Mouse (Mus musculus) retina, embryonic 14.5 days (tissue): ENCODE results near the gene Fbxo10.
A peak's percentile ranks its signal among the peaks of the same experiment; 100 is the strongest.
"Not testable (repeated sequence)": the region's sequence is repeated elsewhere in the genome, so short reads cannot be mapped to it uniquely, and the experiment has no call there.

ENCODE experiments used
- DNase-seq: peaks from one replicate; pipeline ENCODE4 v3.0.0-alpha.2; 2015; ENCODE audit warnings: low spot score

The Fbxo10 gene

DNA sequence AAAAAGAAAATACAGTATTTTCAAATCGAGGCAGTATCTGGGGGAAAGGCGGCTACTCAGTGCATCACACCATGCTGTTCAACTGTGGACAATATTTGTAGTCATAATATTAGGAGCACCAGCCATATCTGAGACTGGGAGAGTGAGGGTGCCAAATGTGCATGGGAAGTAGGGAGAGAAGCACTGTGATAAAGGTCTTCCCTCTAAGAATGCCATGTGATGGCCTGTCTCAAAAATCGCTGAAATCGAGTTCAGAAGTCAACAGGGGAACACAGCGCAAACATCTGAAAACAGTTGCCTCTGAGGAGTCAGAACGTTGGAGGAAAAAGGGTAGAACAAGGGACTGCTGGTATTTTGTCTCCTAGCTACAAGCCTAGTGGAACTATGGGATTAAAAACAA, 84.4 kb downstream of the Fbxo10 start:
- DNase-seq: no peak

- DNase-seq: peak; percentile 28
Observed at GRCm38 (mm10) chr4:44998071-44998470, 86.3 kb downstream of the Fbxo10 start.

GRCm38 (mm10) chr4:44994776-44995175, 89.6 kb downstream of the Fbxo10 start:
- no peak for DNase-seq

DNA sequence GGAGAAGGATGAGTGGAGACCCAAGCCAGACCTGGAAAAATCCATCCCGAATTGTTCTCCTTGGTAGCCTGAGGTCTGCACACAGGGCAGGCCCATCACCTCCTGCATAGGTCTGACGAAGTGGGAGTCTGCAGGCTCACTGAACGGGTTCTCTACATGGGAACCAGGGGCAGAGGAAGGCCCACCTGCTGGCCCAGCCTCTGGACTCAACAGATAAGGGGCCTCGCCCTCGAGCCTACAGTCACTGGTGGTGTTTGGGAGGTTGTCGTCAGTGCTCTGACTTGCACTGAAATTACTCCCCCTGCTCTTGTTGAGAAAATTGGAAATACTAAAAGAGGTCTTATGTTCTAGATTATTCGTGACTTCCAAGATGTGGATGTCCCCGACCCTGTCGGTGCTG, 90.6 kb downstream of the Fbxo10 start:
- no peak for DNase-seq

GRCm38 (mm10) chr4:44993179-44993578, 91.2 kb downstream of the Fbxo10 start:
- DNase-seq: not testable (repeated sequence)

DNA sequence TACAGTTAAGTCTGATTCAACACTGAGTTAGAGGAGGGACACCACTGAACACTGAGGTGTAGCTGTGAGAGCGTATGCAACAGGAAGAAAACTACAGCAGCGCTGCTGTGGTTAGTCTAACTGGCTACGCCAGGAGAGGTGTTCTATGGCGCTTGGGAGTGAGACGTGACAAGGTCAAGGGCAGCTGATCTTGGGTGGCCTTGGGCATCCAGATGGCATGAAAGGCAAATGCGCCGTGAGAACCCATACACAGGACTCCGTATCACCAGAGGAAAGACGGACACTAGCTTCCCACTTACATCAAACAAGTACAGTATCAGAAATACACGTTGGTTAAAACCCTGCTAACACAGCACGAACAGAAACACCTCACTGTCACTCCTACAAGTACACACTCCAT, 92.1 kb downstream of the Fbxo10 start:
- DNase-seq: not testable (repeated sequence)

- DNase-seq: no peak
Observed at GRCm38 (mm10) chr4:44990560-44990959, 93.8 kb downstream of the Fbxo10 start.
